Mouse (Mus musculus) MEL (cell line): ENCODE results near the gene Cpm. TPM values are rescaled to one million over a fixed set of nuclear protein-coding genes. Genes with fewer than 3 reads are reported as not detected.

Source experiments
- DNase-seq: peaks from one replicate; pipeline ENCODE4 v3.0.0; 2011; ENCODE audit warnings: low read depth, low spot score
- H3K27ac ChIP-seq: 2 replicates; pipeline ENCODE4 v1.5.1; 2012; ENCODE audit warnings: low read depth, mild to moderate bottlenecking, control low read depth, low read length, moderate library complexity; ENCODE audit not compliant: control insufficient read depth
- H3K27me3 ChIP-seq, 2 experiments: fragments of 150-350 bp in 1 of 2; sonication (generic) in 1 of 2; 2 replicates each; pipeline ENCODE4 v1.6.1; 2012; ENCODE audit warnings: low read length in 2 of 2, mild to moderate bottlenecking in 2 of 2, improper control_type of control experiment in 1 of 2, moderate library complexity in 1 of 2; ENCODE audit not compliant: insufficient read depth in 2 of 2, control insufficient read depth in 1 of 2
- H3K36me3 ChIP-seq, 2 experiments: 2 replicates each; pipeline ENCODE4 v1.6.1; 2012 to 2014; ENCODE audit warnings: low read length in 2 of 2, improper control_type of control experiment in 1 of 2, inconsistent platforms in 1 of 2, mild to moderate bottlenecking in 1 of 2; ENCODE audit not compliant: insufficient read depth in 2 of 2, control insufficient read depth in 1 of 2
- H3K4me1 ChIP-seq, 2 experiments: fragments of 150-350 bp in 1 of 2; sonication (generic) in 1 of 2; 2 replicates each; pipeline ENCODE4 v1.6.1; 2012; ENCODE audit warnings: low read length in 2 of 2, improper control_type of control experiment in 1 of 2, mild to moderate bottlenecking in 1 of 2; ENCODE audit not compliant: insufficient read depth in 2 of 2, control insufficient read depth in 1 of 2
- H3K4me3 ChIP-seq, 2 experiments: fragments of 150-350 bp in 1 of 2; sonication (generic) in 1 of 2; 2 replicates each; pipeline ENCODE4 v1.5.1; 2012; ENCODE audit warnings: low read depth in 2 of 2, low read length in 2 of 2, mild to moderate bottlenecking in 2 of 2, moderate library complexity in 2 of 2, control low read depth in 1 of 2, improper control_type of control experiment in 1 of 2; ENCODE audit not compliant: control insufficient read depth in 1 of 2, insufficient read depth in 1 of 2
- H3K79me2 ChIP-seq: 2 replicates; pipeline ENCODE4 v1.6.1; 2012; ENCODE audit warnings: mild to moderate bottlenecking, low read length, moderate library complexity; ENCODE audit not compliant: control insufficient read depth, poor library complexity, insufficient read depth
- H3K9ac ChIP-seq: 2 replicates; pipeline ENCODE4 v1.6.1; 2012; ENCODE audit warnings: low read depth, mild to moderate bottlenecking, control low read depth, low read length, moderate library complexity; ENCODE audit not compliant: control insufficient read depth, poor library complexity, severe bottlenecking
- H3K9me3 ChIP-seq: fragments of 150-350 bp; sonication (generic); replicated peaks from 2 replicates; pipeline ENCODE4 v1.6.1; 2012; ENCODE audit warnings: mild to moderate bottlenecking, low read length, improper control_type of control experiment, moderate library complexity; ENCODE audit not compliant: insufficient read depth
- BHLHE40 ChIP-seq: IDR thresholded peaks from 2 replicates; pipeline ENCODE4 v1.6.1; 2012; ENCODE audit warnings: low read depth, mild to moderate bottlenecking, inconsistent platforms, low read length, improper control_type of control experiment, borderline replicate concordance
- CHD2 ChIP-seq: IDR thresholded peaks from 2 replicates; pipeline ENCODE4 v1.6.1; 2011; ENCODE audit warnings: low read length, improper control_type of control experiment
- E2F4 ChIP-seq: IDR thresholded peaks from 2 replicates; pipeline ENCODE4 v1.6.1; 2011; ENCODE audit warnings: low read depth, low read length, improper control_type of control experiment, borderline replicate concordance
- ETS1 ChIP-seq: IDR thresholded peaks from 2 replicates; pipeline ENCODE4 v1.6.1; 2012; ENCODE audit warnings: low read depth, mild to moderate bottlenecking, inconsistent platforms, low read length, improper control_type of control experiment, moderate library complexity
- GABPA ChIP-seq: IDR thresholded peaks from 2 replicates; pipeline ENCODE4 v1.6.1; 2012; ENCODE audit warnings: low read depth, mild to moderate bottlenecking, inconsistent platforms, low read length, improper control_type of control experiment, moderate library complexity
- GATA1 ChIP-seq: IDR thresholded peaks from 2 replicates; pipeline ENCODE4 v1.6.1; 2011; ENCODE audit warnings: low read depth, low read length, improper control_type of control experiment
- HCFC1 ChIP-seq: IDR thresholded peaks from 2 replicates; pipeline ENCODE4 v1.6.1; 2012; ENCODE audit warnings: low read depth, mild to moderate bottlenecking, inconsistent platforms, low read length, improper control_type of control experiment, moderate library complexity
- JUND ChIP-seq: IDR thresholded peaks from 2 replicates; pipeline ENCODE4 v1.6.1; 2011; ENCODE audit warnings: low read depth, mild to moderate bottlenecking, improper control_type of control experiment, low read length
- KAT2A ChIP-seq: conservative IDR thresholded peaks from 2 replicates; pipeline ENCODE4 v1.6.1; 2012; ENCODE audit warnings: low read depth, low read length, improper control_type of control experiment, inconsistent platforms
- MAZ ChIP-seq: IDR thresholded peaks from 2 replicates; pipeline ENCODE4 v1.6.1; 2012; ENCODE audit warnings: low read depth, mild to moderate bottlenecking, inconsistent platforms, low read length, improper control_type of control experiment
- MEF2A ChIP-seq: IDR thresholded peaks from 2 replicates; pipeline ENCODE4 v1.6.1; 2014; ENCODE audit warnings: low read depth, mild to moderate bottlenecking, inconsistent platforms, low read length, improper control_type of control experiment; ENCODE audit not compliant: poor library complexity, insufficient replicate concordance, severe bottlenecking; ENCODE audit errors: extremely low read depth
- MYC ChIP-seq: IDR thresholded peaks from 2 replicates; pipeline ENCODE4 v1.6.1; 2011; ENCODE audit warnings: low read depth, mild to moderate bottlenecking, low read length, improper control_type of control experiment, moderate library complexity
- NRF1 ChIP-seq: IDR thresholded peaks from 2 replicates; pipeline ENCODE4 v1.6.1; 2014; ENCODE audit warnings: low read depth, mild to moderate bottlenecking, inconsistent platforms, low read length, improper control_type of control experiment, moderate library complexity; ENCODE audit not compliant: poor library complexity, insufficient read depth, severe bottlenecking
- POLR2A ChIP-seq, 2 experiments: IDR thresholded peaks; 2 replicates each; pipeline ENCODE4 v1.6.1; 2011 to 2012; ENCODE audit warnings: low read length in 2 of 2, mild to moderate bottlenecking in 2 of 2, control low read depth in 1 of 2, improper control_type of control experiment in 1 of 2, low read depth in 1 of 2, moderate library complexity in 1 of 2; ENCODE audit not compliant: control insufficient read depth in 1 of 2, insufficient read depth in 1 of 2, poor library complexity in 1 of 2
- POLR2AphosphoS2 ChIP-seq: IDR thresholded peaks from 2 replicates; pipeline ENCODE4 v1.6.1; 2011; ENCODE audit warnings: low read length, improper control_type of control experiment
- RAD21 ChIP-seq: IDR thresholded peaks from 2 replicates; pipeline ENCODE4 v1.6.1; 2011; ENCODE audit warnings: mild to moderate bottlenecking, low read depth, low read length, improper control_type of control experiment
- RCOR1 ChIP-seq: IDR thresholded peaks from 2 replicates; pipeline ENCODE4 v1.6.1; 2012; ENCODE audit warnings: low read depth, mild to moderate bottlenecking, inconsistent platforms, low read length, improper control_type of control experiment
- TCF12 ChIP-seq: IDR thresholded peaks from 2 replicates; pipeline ENCODE4 v1.6.1; 2014; ENCODE audit warnings: low read depth, mild to moderate bottlenecking, inconsistent platforms, low read length, improper control_type of control experiment, moderate library complexity
- USF1 ChIP-seq: IDR thresholded peaks from 2 replicates; pipeline ENCODE4 v1.6.1; 2014; ENCODE audit warnings: low read depth, mild to moderate bottlenecking, inconsistent platforms, low read length, improper control_type of control experiment, moderate library complexity
- ZC3H11A ChIP-seq: IDR thresholded peaks from 2 replicates; pipeline ENCODE4 v1.6.1; 2012; ENCODE audit warnings: low read depth, mild to moderate bottlenecking, inconsistent platforms, low read length, improper control_type of control experiment
- ZNF384 ChIP-seq: IDR thresholded peaks from 2 replicates; pipeline ENCODE4 v1.6.1; 2012; ENCODE audit warnings: low read depth, mild to moderate bottlenecking, inconsistent platforms, low read length, improper control_type of control experiment
- polyA plus RNA-seq, 2 experiments: library from polyadenylated mRNA; stranded (reverse) in 1 of 2; unstranded in 1 of 2; fragments of >175 nt in 1 of 2; fragments of >200 nt in 1 of 2; gene quantifications; 2 replicates each; pipeline versions ENCODE4 v1.2.1 to v1.2.4; 2012; ENCODE audit warnings: low replicate concordance in 2 of 2, low read depth in 1 of 2; ENCODE audit not compliant: insufficient read length in 2 of 2, insufficient read depth in 1 of 2, missing spikeins in 1 of 2
- total RNA-seq: library from RNA; depleted of rRNA; stranded (reverse); fragments of 300-350 nt; gene quantifications from 2 replicates; pipeline ENCODE4 v1.2.3, GENCODE M21; 2012

Gene Cpm
- total and polyA plus RNA-seq, 3 experiments, result 0.04 to 0.40 TPM; not detected in 1

DNA sequence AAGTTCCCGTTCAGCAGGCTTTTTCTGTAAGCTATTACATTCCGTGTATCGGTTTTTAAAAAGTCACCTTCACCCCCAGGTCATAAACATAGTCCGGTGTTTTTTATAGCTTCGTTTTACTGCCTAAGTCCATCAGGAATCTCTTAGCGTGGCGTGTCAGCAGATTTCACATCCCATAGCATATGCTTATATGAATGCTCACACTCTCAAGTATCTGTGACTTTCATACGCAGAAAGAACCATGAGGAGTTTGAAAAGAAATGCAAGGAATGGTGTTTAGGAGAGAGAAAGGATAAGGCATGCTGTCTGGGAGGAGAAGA lies 15.1 kb downstream of the Cpm start:
- DNase-seq, result no peak

DNA sequence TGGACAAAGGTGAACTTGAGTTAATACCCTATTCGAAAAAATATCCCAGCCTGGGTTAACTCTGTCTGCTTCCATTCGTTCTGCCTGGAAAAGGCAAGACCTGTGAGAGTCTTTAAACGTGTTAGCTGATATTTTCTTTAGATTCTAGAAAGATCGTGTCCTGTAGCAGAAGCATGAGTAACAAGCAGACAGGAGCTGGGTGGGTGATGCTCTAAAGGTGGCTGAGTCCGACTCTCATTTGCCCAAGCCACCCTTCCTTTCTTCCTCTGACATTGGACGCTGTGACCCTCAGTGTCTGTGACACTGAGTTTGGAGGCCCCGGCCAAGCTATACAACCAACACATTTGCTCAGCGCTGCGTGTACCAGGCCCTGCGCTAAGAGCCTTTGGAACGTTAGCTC lies 15.5 kb downstream of the Cpm start:
- Histone ChIP-seq H3K4me1 (no peaks in the 10 kb centered on the region), H3K36me3 (no peaks in the 10 kb centered on the region), H3K27me3 (no peaks in the 10 kb centered on the region), H3K9ac (no peak overlapping the region), H3K27ac (no peak overlapping the region), H3K79me2 (no peaks in the 10 kb centered on the region), H3K9me3 (no peaks in the 10 kb centered on the region), H3K4me3 (no peak overlapping the region)
- TF ChIP-seq USF1, result no peak
- TF ChIP-seq BHLHE40, result no peak
- no peak for DNase-seq

More for the DNA sequence above, 15.1 kb downstream of the Cpm start:
- Histone ChIP-seq H3K4me3 (no peak overlapping the region), H3K27me3 (no peaks in the 10 kb centered on the region), H3K27ac (no peak overlapping the region), H3K4me1 (no peaks in the 10 kb centered on the region), H3K9ac (no peak overlapping the region), H3K79me2 (no peaks in the 10 kb centered on the region), H3K36me3 (no peaks in the 10 kb centered on the region), H3K9me3 (no peaks in the 10 kb centered on the region)
- TF ChIP-seq RAD21, result no peak
- no peak for TF ChIP-seq MYC
- TF ChIP-seq ZNF384, result no peak

GRCm38 (mm10) chr10:117645487-117645964 lies 16.2 kb downstream of the Cpm start:
- no peaks in the 10 kb centered on the region for H3K4me1 ChIP-seq
- no peak for DNase-seq
- H3K36me3 ChIP-seq, result no peaks in the 10 kb centered on the region

DNA sequence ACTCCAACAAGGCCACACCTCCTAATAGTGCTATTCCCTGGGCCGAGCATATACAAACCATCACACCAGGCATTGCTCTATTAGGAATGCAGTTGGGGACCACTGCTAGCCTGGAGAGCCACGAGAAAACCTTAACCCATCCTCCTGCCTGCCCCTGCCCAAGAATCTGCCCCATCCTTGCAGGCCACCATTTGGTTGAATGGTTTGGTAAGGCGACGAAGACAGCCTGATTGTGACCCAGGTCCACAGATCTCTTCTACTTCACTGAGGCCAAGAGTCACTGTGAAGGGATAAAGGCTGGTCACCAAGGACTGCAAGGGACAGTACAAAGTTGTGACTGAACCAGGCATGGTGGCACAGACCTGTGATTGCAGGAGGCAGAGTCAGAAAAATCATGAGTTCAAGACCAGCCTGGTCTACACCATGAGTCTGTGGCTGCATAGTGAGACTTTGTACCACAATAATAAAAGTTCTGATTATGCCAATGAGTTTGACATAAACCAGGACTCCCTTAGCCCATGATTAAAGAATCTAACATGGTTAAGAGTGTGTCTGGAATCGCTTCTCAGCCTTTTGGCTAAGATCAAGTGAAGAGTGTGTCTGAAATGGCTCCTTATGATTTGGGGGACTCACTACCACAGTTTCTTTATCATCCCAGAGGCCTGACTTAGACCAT lies 17.3 kb downstream of the Cpm start:
- TF ChIP-seq POLR2A (IDR thresholded peaks at IDR 0.05; ENCODE audit: control insufficient read depth in 1 of 2, insufficient read depth in 1 of 2, low read depth in 1 of 2, low read length in 2 of 2, poor library complexity in 1 of 2) (no peak), RCOR1 (no peak), JUND (no peak), ZNF384 (no peak), GABPA (no peak), E2F4 (no peak), HCFC1 (no peak), POLR2AphosphoS2 (no peak), TCF12 (no peak), MEF2A (no peak), NRF1 (no peak), KAT2A (no peak), CHD2 (no peak), MAZ (no peak), ETS1 (no peak), GATA1 (no peak)
- Histone ChIP-seq H3K36me3 (no peaks in the 10 kb centered on the region), H3K27me3 (no peaks in the 10 kb centered on the region), H3K4me1 (no peaks in the 10 kb centered on the region), H3K9me3 (no peaks in the 10 kb centered on the region), H3K9ac (no peak overlapping the region), H3K27ac (no peak overlapping the region), H3K79me2 (no peaks in the 10 kb centered on the region), H3K4me3 (no peak overlapping the region)
- DNase-seq, result no peak

More at GRCm38 (mm10) chr10:117645487-117645964, 16.2 kb downstream of the Cpm start:
- TF ChIP-seq ZC3H11A, result no peak
- Histone ChIP-seq H3K79me2 (no peaks in the 10 kb centered on the region), H3K9me3 (no peaks in the 10 kb centered on the region), H3K9ac (no peak overlapping the region), H3K4me3 (no peak overlapping the region), H3K27ac (no peak overlapping the region), H3K27me3 (no peaks in the 10 kb centered on the region)
